Mouse (Mus musculus): ENCODE data around the gene Trmt13. TPM values are rescaled to one million over a fixed set of nuclear protein-coding genes. Genes with fewer than 3 reads are reported as not detected.

Trmt13 gene
- total and polyA plus RNA-seq, 2 experiments from 2014 or later: 5.1 to 19.6 TPM

- Histone ChIP-seq H3K4me1 (ENCODE audit: insufficient read depth, low read length) (no peaks in the 10 kb centered on the region), H3K4me3 (ENCODE audit: low read length) (no peak overlapping the region), H3K9ac (replicated peaks; ENCODE audit: low read length) (no peak overlapping the region), H3K27ac (no peak overlapping the region), H3K4me2 (ENCODE audit: low read depth, low read length) (no peak overlapping the region), H3K27me3 (ENCODE audit: insufficient read depth, low read length) (no peaks in the 10 kb centered on the region), H3K36me3 (ENCODE audit: insufficient read depth, low read length) (peaks cover 4% of the 10 kb centered on the region; the same call in 1 of the 2 replicates), H3K9me3 (ENCODE audit: low read length) (no peaks in the 10 kb centered on the region)
- 91% methylated on average over 8 of the region's 8 CpGs for WGBS
- DNase-seq (ENCODE audit: low spot score): no peak
- TF ChIP-seq CTCF (IDR thresholded peaks at IDR 0.05; ENCODE audit: low read depth): no peak
- no peak for ATAC-seq
These were observed 1.1 kb upstream of the Trmt13 start for GRCm38 (mm10) chr3:116615318-116616068.

GRCm38 (mm10) chr3:116604570-116604969 lies 9.8 kb downstream of the Trmt13 start:
- 71% methylated on average over 9 of the region's 9 CpGs for WGBS
- no peak overlapping the region for H3K27ac ChIP-seq
- H3K36me3 ChIP-seq (ENCODE audit: insufficient read depth, low read length): no peaks in the 10 kb centered on the region
- H3K4me2 ChIP-seq (ENCODE audit: low read depth, low read length): no peak overlapping the region
- no peak overlapping the region for H3K9ac ChIP-seq (replicated peaks; ENCODE audit: low read length)
- DNase-seq (ENCODE audit: low spot score): peak; percentile 28
- no peak for TF ChIP-seq CTCF (IDR thresholded peaks at IDR 0.05; ENCODE audit: low read depth)
- no peaks in the 10 kb centered on the region for H3K27me3 ChIP-seq (ENCODE audit: insufficient read depth, low read length)
- no peaks in the 10 kb centered on the region for H3K9me3 ChIP-seq (ENCODE audit: low read length)
- ATAC-seq: 0 out of 2 replicates have a peak, but pooled peaks have one; percentile 35
- no peaks in the 10 kb centered on the region for H3K4me1 ChIP-seq (ENCODE audit: insufficient read depth, low read length)
- H3K4me3 ChIP-seq (ENCODE audit: low read length): no peak overlapping the region

GRCm38 (mm10) chr3:116601781-116602180 lies 12.6 kb downstream of the Trmt13 start:
- H3K9ac ChIP-seq (replicated peaks; ENCODE audit: low read length): no peak overlapping the region
- H3K27me3 ChIP-seq (ENCODE audit: insufficient read depth, low read length): no peaks in the 10 kb centered on the region
- no peaks in the 10 kb centered on the region for H3K4me1 ChIP-seq (ENCODE audit: insufficient read depth, low read length)
- H3K9me3 ChIP-seq (ENCODE audit: low read length): no peaks in the 10 kb centered on the region
- no peaks in the 10 kb centered on the region for H3K36me3 ChIP-seq (ENCODE audit: insufficient read depth, low read length)
- no peak for DNase-seq (ENCODE audit: low spot score)
- WGBS: 85% methylated on average over 5 of the region's 5 CpGs
- no peak overlapping the region for H3K4me2 ChIP-seq (ENCODE audit: low read depth, low read length)
- no peak overlapping the region for H3K4me3 ChIP-seq (ENCODE audit: low read length)
- no peak for TF ChIP-seq CTCF (IDR thresholded peaks at IDR 0.05; ENCODE audit: low read depth)
- no peak for ATAC-seq
- H3K27ac ChIP-seq: no peak overlapping the region

GRCm38 (mm10) chr3:116601005-116601404 lies 13.4 kb downstream of the Trmt13 start:
- no peak for ATAC-seq
- Histone ChIP-seq H3K36me3 (ENCODE audit: insufficient read depth, low read length) (no peaks in the 10 kb centered on the region), H3K4me3 (ENCODE audit: low read length) (no peak overlapping the region), H3K27ac (no peak overlapping the region), H3K4me2 (ENCODE audit: low read depth, low read length) (no peak overlapping the region), H3K9ac (replicated peaks; ENCODE audit: low read length) (no peak overlapping the region), H3K9me3 (ENCODE audit: low read length) (no peaks in the 10 kb centered on the region), H3K27me3 (ENCODE audit: insufficient read depth, low read length) (no peaks in the 10 kb centered on the region), H3K4me1 (ENCODE audit: insufficient read depth, low read length) (no peaks in the 10 kb centered on the region)
- no peak for DNase-seq (ENCODE audit: low spot score)
- 86% methylated on average over 5 of the region's 5 CpGs for WGBS
- TF ChIP-seq CTCF (IDR thresholded peaks at IDR 0.05; ENCODE audit: low read depth): no peak

- H3K9ac ChIP-seq (replicated peaks; ENCODE audit: low read length): no peak overlapping the region
- ATAC-seq (no peak), DNase-seq (ENCODE audit: low spot score) (no peak)
- H3K36me3 ChIP-seq (ENCODE audit: insufficient read depth, low read length): no peaks in the 10 kb centered on the region
- H3K4me1 ChIP-seq (ENCODE audit: insufficient read depth, low read length): no peaks in the 10 kb centered on the region
- no peaks in the 10 kb centered on the region for H3K27me3 ChIP-seq (ENCODE audit: insufficient read depth, low read length)
- WGBS: 80% methylated on average over 2 of the region's 2 CpGs
- TF ChIP-seq CTCF (IDR thresholded peaks at IDR 0.05; ENCODE audit: low read depth): no peak
- no peak overlapping the region for H3K4me2 ChIP-seq (ENCODE audit: low read depth, low read length)
- no peak overlapping the region for H3K4me3 ChIP-seq (ENCODE audit: low read length)
- H3K9me3 ChIP-seq (ENCODE audit: low read length): no peaks in the 10 kb centered on the region
- no peak overlapping the region for H3K27ac ChIP-seq
These were observed 14.7 kb downstream of the Trmt13 start for GRCm38 (mm10) chr3:116599705-116600104.

- Histone ChIP-seq H3K4me1 (ENCODE audit: insufficient read depth, low read length) (no peaks in the 10 kb centered on the region), H3K4me2 (ENCODE audit: low read depth, low read length) (peak overlapping the region; percentile 81), H3K9ac (replicated peaks; ENCODE audit: low read length) (peak overlapping the region; percentile 66), H3K4me3 (ENCODE audit: low read length) (peak overlapping the region; percentile 94), H3K36me3 (ENCODE audit: insufficient read depth, low read length) (peaks cover 7% of the 10 kb centered on the region; the same call in 1 of the 2 replicates), H3K27me3 (ENCODE audit: insufficient read depth, low read length) (no peaks in the 10 kb centered on the region), H3K9me3 (ENCODE audit: low read length) (no peaks in the 10 kb centered on the region), H3K27ac (no peak overlapping the region)
- WGBS: 9% methylated on average over 10 of the region's 10 CpGs
- ATAC-seq (no peak), DNase-seq (ENCODE audit: low spot score) (peak; percentile 2)
- no peak for TF ChIP-seq CTCF (IDR thresholded peaks at IDR 0.05; ENCODE audit: low read depth)
These were observed 18.8 kb downstream of the Trmt13 start for GRCm38 (mm10) chr3:116595603-116595991.
